Mouse (Mus musculus) embryo, embryonic 11 days (tissue): Measurements from ENCODE around the gene Brms1.
A peak's percentile ranks its signal among the peaks of the same experiment; 100 is the strongest.

Experiments used
- DNase-seq: peaks from one replicate; pipeline ENCODE4 v3.0.0-alpha.2; 2015

Brms1 gene

GRCm38 (mm10) chr19:5039301-5040114, 1.6 kb upstream of the Brms1 start:
- DNase-seq = peak; percentile 45

GRCm38 (mm10) chr19:5041588-5041987, 434 bp downstream of the Brms1 start:
- DNase-seq = no peak

- no peak for DNase-seq
These were observed 4.4 kb downstream of the Brms1 start for GRCm38 (mm10) chr19:5045531-5045930.

- DNase-seq = peak; percentile 17
These were observed 7.2 kb downstream of the Brms1 start for GRCm38 (mm10) chr19:5048138-5049056.

GRCm38 (mm10) chr19:5049325-5049724, 8.2 kb downstream of the Brms1 start:
- no peak for DNase-seq

GRCm38 (mm10) chr19:5050047-5050905, 9.1 kb downstream of the Brms1 start, which contains the start of gene Rin1:
Rin1 (plus strand) TSS chr19:5050481.
- peak; percentile 71 for DNase-seq

GRCm38 (mm10) chr19:5051031-5051430, 9.9 kb downstream of the Brms1 start:
- peak; percentile 50 for DNase-seq

- DNase-seq = no peak
These were observed 10.4 kb downstream of the Brms1 start for GRCm38 (mm10) chr19:5051515-5051914.

- no peak for DNase-seq
These were observed 11.1 kb downstream of the Brms1 start for GRCm38 (mm10) chr19:5052166-5052822.

GRCm38 (mm10) chr19:5052853-5053252, 11.7 kb downstream of the Brms1 start:
- no peak for DNase-seq

- peak; percentile 73 for DNase-seq
These were observed 12.8 kb downstream of the Brms1 start for GRCm38 (mm10) chr19:5053909-5054308.

GRCm38 (mm10) chr19:5056251-5056650, 15.1 kb downstream of the Brms1 start:
- peak; percentile 85 for DNase-seq

GRCm38 (mm10) chr19:5057876-5058775, 17.0 kb downstream of the Brms1 start:
- no peak for DNase-seq

GRCm38 (mm10) chr19:5058801-5059771, 17.9 kb downstream of the Brms1 start:
- DNase-seq = peak; percentile 67

GRCm38 (mm10) chr19:5060365-5061330, 19.5 kb downstream of the Brms1 start:
- DNase-seq = peak; percentile 16

- no peak for DNase-seq
These were observed 20.9 kb downstream of the Brms1 start for GRCm38 (mm10) chr19:5062041-5062440.

GRCm38 (mm10) chr19:5062446-5062845, 21.3 kb downstream of the Brms1 start:
- peak; percentile 29 for DNase-seq

GRCm38 (mm10) chr19:5065104-5065503, 23.9 kb downstream of the Brms1 start:
- DNase-seq = no peak
